Mouse (Mus musculus): ENCODE measurements around the gene Gm49394. TPM values are rescaled to one million over a fixed set of nuclear protein-coding genes. Genes with fewer than 3 reads are reported as not detected.

Gm49394 gene
- polyA plus RNA-seq (2017; shearing (Covaris generic)) = not detected

GRCm38 (mm10) chr7:142669751-142670625 lies at the start of gene Gm49394:
Gene Gm49394, minus strand, starts transcription at chr7:142669942.

GRCm38 (mm10) chr7:142666659-142667058 lies 3.1 kb downstream of the Gm49394 start, which contains the start of gene Igf2:
Gene Igf2, minus strand, starts transcription at chr7:142666816.

Other genes starting within 250 kb of the Gm49394 start
- gene Syt8, start 235.1 kb downstream of the Gm49394 start, polyA plus RNA-seq (2017; shearing (Covaris generic)) = not detected
- gene Tnni2, start 228.1 kb downstream of the Gm49394 start, polyA plus RNA-seq (2017; shearing (Covaris generic)) = not detected
- gene Lsp1, start 209.1 kb downstream of the Gm49394 start, polyA plus RNA-seq (2017; shearing (Covaris generic)) = 1,000 to 10,000 TPM in 1 of 2 experiments, 100 to 1,000 TPM in 1; 956 to 1,169 TPM
- gene Tnnt3, start 171.1 kb downstream of the Gm49394 start, polyA plus RNA-seq (2017; shearing (Covaris generic)) = 1 to 10 TPM; 2.0 to 4.4 TPM
- 10 to 100 TPM in 1 of 2 experiments, 1 to 10 TPM in 1; 2.9 to 15.3 TPM for gene Mrpl23, start 137.3 kb downstream of the Gm49394 start, polyA plus RNA-seq (2017; shearing (Covaris generic))
- gene Igf2, start 3.1 kb downstream of the Gm49394 start, polyA plus RNA-seq (2017; shearing (Covaris generic)) = not detected
- gene Ins2, start 73.4 kb upstream of the Gm49394 start, polyA plus RNA-seq (2017; shearing (Covaris generic)) = 1 to 10 TPM in 1 of 2 experiments, not detected in 1; 1.4 TPM

All from inflammation-experienced regulatory T-cells (primary cell).